In genomic region chr2:29194547-29195463, GRCm38 (mm10) we compare ENCODE assay signal across 8 mouse cellular contexts. TPM values are rescaled to one million over a fixed set of nuclear protein-coding genes. Genes with fewer than 3 reads are reported as not detected.
A peak's percentile ranks its signal among the peaks of the same experiment; 100 is the strongest.
DNase-seq lines count a peak whose midpoint lies in the region; ATAC-seq and TF ChIP-seq lines count a peak whose summit lies in the region.

No protein-coding gene starts in this region.

- H3K9me3 ChIP-seq in MEL (replicated peaks; ENCODE audit: insufficient read depth, low read length) = no peaks in the 10 kb centered on the region
- H3K9me3 ChIP-seq in forebrain, embryonic 15.5 days = no peaks in the 10 kb centered on the region
- no peaks in the 10 kb centered on the region for H3K9me3 ChIP-seq in hindbrain, embryonic 10.5 days

- no peaks in the 10 kb centered on the region for H3K27me3 ChIP-seq in MEL (ENCODE audit: control insufficient read depth in 1 of 2, insufficient read depth in 2 of 2, low read length in 2 of 2)
- H3K27me3 ChIP-seq in forebrain, embryonic 15.5 days = peaks cover 17% of the 10 kb centered on the region; the same call in 1 of the 2 replicates
- H3K27me3 ChIP-seq in hindbrain, embryonic 10.5 days (ENCODE audit: insufficient read depth, poor library complexity, severe bottlenecking) = peaks cover 54% of the 10 kb centered on the region

- no peak overlapping the region for H3K27ac ChIP-seq in MEL (ENCODE audit: control insufficient read depth, low read depth, low read length)
- H3K27ac ChIP-seq in forebrain, embryonic 15.5 days (replicated peaks) = no peak overlapping the region
- peak overlapping the region; percentile 60 for H3K27ac ChIP-seq in hindbrain, embryonic 10.5 days

- no peaks in the 10 kb centered on the region for H3K79me2 ChIP-seq in MEL (ENCODE audit: control insufficient read depth, insufficient read depth, low read length, poor library complexity)

- peak; percentile 46 for ATAC-seq in forebrain, embryonic 15.5 days (replicated peaks)

- H3K4me3 ChIP-seq in MEL (ENCODE audit: control insufficient read depth in 1 of 2, insufficient read depth in 1 of 2, low read depth in 2 of 2, low read length in 2 of 2) = no peak overlapping the region
- H3K4me3 ChIP-seq in forebrain, embryonic 15.5 days = peak overlapping the region; percentile 48
- peak overlapping the region; percentile 64 for H3K4me3 ChIP-seq in hindbrain, embryonic 10.5 days

- TF ChIP-seq CTCF in MEL (IDR thresholded peaks at IDR 0.05 in 2 of 3, conservative IDR thresholded peaks at IDR 0.05 in 1 of 3; ENCODE audit: control insufficient read depth in 1 of 3, insufficient read depth in 1 of 3, low read depth in 2 of 3, low read length in 3 of 3, poor library complexity in 1 of 3, severe bottlenecking in 1 of 3) = peak; percentile 48 to 82 (median 55); a peak in 5 of 6 replicates

- no peak for TF ChIP-seq RAD21 in MEL (IDR thresholded peaks at IDR 0.05; ENCODE audit: low read depth, low read length)

- H3K4me2 ChIP-seq in forebrain, embryonic 15.5 days (replicated peaks) = peak overlapping the region; percentile 93

- H3K9ac ChIP-seq in MEL (ENCODE audit: control insufficient read depth, low read depth, low read length, poor library complexity, severe bottlenecking) = no peak overlapping the region
- peak overlapping the region; percentile 36 for H3K9ac ChIP-seq in forebrain, embryonic 15.5 days (replicated peaks)

- H3K36me3 ChIP-seq in MEL (ENCODE audit: control insufficient read depth in 1 of 2, insufficient read depth in 2 of 2, low read length in 2 of 2) = no peaks in the 10 kb centered on the region
- H3K36me3 ChIP-seq in forebrain, embryonic 15.5 days = no peaks in the 10 kb centered on the region
- H3K36me3 ChIP-seq in hindbrain, embryonic 10.5 days = no peaks in the 10 kb centered on the region

- WGBS in forebrain, embryonic 15.5 days = 2% methylated on average over 61 of the region's 61 CpGs
- WGBS in hindbrain, embryonic 10.5 days = 1% methylated on average over 61 of the region's 61 CpGs

- H3K4me1 ChIP-seq in MEL (ENCODE audit: control insufficient read depth in 1 of 2, insufficient read depth in 2 of 2, low read length in 2 of 2) = no peaks in the 10 kb centered on the region
- H3K4me1 ChIP-seq in forebrain, embryonic 15.5 days = peaks cover 20% of the 10 kb centered on the region
- H3K4me1 ChIP-seq in hindbrain, embryonic 10.5 days (replicated peaks) = peaks cover 53% of the 10 kb centered on the region

- DNase-seq in MEL (ENCODE audit: low read depth, low spot score) = peak; percentile 11
- DNase-seq in cerebellum, adult 11-12 months = peak; percentile 85
- peak; percentile 85 for DNase-seq in hindbrain, embryonic 10.5 days (ENCODE audit: low spot score)
- peak; percentile 52 to 77 for DNase-seq in layer of hippocampus, postnatal 14 days (ENCODE audit: low spot score in 2 of 2)
- peak; percentile 82 for DNase-seq in lung, postnatal 14 days
- DNase-seq in retina, postnatal 7 days (ENCODE audit: low read depth, low spot score) = peak; percentile 46
- DNase-seq in urinary bladder, adult 2 months (ENCODE audit: low spot score) = peak; percentile 76

- TF ChIP-seq POLR2A in MEL (IDR thresholded peaks at IDR 0.05; ENCODE audit: control insufficient read depth in 1 of 2, insufficient read depth in 1 of 2, low read depth in 1 of 2, low read length in 2 of 2, poor library complexity in 1 of 2) = no peak

- no peak for TF ChIP-seq EP300 in MEL (IDR thresholded peaks at IDR 0.05; ENCODE audit: low read depth in 1 of 2, low read length in 2 of 2)

TF ChIP-seq in MEL, 35 proteins besides CTCF, POLR2A, EP300 and RAD21:
- TF ChIP-seq SIN3A (IDR thresholded peaks at IDR 0.05; ENCODE audit: low read length) (no peak), MXI1 (IDR thresholded peaks at IDR 0.05; ENCODE audit: low read depth, low read length) (no peak), ZC3H11A (IDR thresholded peaks at IDR 0.05; ENCODE audit: low read depth, low read length) (no peak), GATA1 (IDR thresholded peaks at IDR 0.05; ENCODE audit: low read depth, low read length) (no peak), ZNF384 (IDR thresholded peaks at IDR 0.05; ENCODE audit: low read depth, low read length) (no peak; the same call in 1 of the 2 replicates)

RNA-seq across cellular contexts. Expression of gene Ntng2, which starts 58.0 kb away (rescaled TPM):
- 3.7 and 5.4 TPM in 2 replicates for total RNA-seq in MEL (2012; rRNA removed)
- 10 to 100 TPM in 1 of 2 experiments, not detected in 1; 19.1 TPM for polyA plus RNA-seq in MEL (2012; ENCODE audit: insufficient read depth in 1 of 2, insufficient read length in 2 of 2, low read depth in 1 of 2, low replicate concordance in 2 of 2, missing spikeins in 1 of 2)
- 11.7 and 13.5 TPM in 2 replicates for polyA plus RNA-seq in forebrain, embryonic 15.5 days (2015; fragmentation: Nextera tagmentation; extraction: Ambion mirVana)
- polyA plus RNA-seq in hindbrain, embryonic 10.5 days (2016; fragmentation: Nextera tagmentation; extraction: Ambion mirVana) = 1.4 and 1.7 TPM in 2 replicates
- total RNA-seq in layer of hippocampus, postnatal 14 days (2021) = 100 to 1,000 TPM; 106 to 115 TPM
- 14.2 and 24.1 TPM in 2 replicates for polyA plus RNA-seq in urinary bladder, adult 2 months (2012; rRNA removed)

Comparison
In these comparisons a context has a peak if more than half of its experiments do, and no peak if none do; other contexts are left out.
1. DNase-seq: peak in every context shown above with its lines; median percentile 85 in cerebellum, adult 11-12 months; 85 in hindbrain, embryonic 10.5 days; 82 in lung, postnatal 14 days; 76 in urinary bladder, adult 2 months; 64 in layer of hippocampus, postnatal 14 days; 46 in retina, postnatal 7 days; 11 in MEL.
2. H3K4me3 ChIP-seq: peak in forebrain, embryonic 15.5 days (single experiment) and hindbrain, embryonic 10.5 days (single experiment); none in MEL (0 of 2).